Mouse (Mus musculus): ENCODE data around the gene Bcl3.

The Bcl3 gene

DNA sequence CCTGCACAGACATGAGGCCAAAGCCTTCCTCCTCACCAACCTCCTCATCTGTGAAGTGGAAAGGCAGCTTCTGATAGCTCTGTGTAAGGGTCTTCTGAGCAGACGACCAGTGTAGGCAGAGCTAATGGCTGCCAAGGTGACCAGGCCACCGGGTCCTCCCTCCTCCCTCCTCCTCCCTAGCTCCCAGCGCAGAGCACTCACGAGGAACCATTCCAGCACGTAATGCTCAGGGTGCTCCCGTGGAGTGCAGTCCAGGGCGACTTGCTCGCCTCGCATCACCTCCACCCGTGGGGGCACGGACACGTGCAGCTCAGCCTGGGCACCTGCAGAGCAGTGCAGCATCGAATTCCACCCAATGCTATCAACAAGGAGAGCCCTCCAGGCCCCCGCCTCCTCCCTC is 54.3 kb downstream of the Bcl3 start:
- no peak for DNase-seq

DNA sequence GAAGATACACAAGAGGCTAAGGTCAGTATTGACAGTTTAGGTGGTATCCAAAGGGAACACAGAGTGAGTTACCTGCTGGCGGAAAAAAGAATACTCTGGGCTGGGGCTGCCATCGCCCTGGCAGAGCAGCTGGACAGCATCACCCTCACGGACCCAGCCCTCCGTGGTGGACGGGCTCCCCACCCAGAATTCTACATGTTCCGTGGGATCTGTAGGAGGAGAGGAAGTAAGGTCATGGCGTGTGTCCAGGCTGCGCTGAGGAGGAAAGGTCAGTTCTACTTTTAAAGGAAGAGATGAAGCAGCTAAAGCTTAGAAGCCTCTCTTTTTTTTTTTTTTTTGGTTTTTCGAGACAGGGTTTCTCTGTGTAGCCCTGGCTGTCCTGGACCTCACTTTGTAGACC is 58.0 kb downstream of the Bcl3 start:
- no peak for DNase-seq

DNA sequence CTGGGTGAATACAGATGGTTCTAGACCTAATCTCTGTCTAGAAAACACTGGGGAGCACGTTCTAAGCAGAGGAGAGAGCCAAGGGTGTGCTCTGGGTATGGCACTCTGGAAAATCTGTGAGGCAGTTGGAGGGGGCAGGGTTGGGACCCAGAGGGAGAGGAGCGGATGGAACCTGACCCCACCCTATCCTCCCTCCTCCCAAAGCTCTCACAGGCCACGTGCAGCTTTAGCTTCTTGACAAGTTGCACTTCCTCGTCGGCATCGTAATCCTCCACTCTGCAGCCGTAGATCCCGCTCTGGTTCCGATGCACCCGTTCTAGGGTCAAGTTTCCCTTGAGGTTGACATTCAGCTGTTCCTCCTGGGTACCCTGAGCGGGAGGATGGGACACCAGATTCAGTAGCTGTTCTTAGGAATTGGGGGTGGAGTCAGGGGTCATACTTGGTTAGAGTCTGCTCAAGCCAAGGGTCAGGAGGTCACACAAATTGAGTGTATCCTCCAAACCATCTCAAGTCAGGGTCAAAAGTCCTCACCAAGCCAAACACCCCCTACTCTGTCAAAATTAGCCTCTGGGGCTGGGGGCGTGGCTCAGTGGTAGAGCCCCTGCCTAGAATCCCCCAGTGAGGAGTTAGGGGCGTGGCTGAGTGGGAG is 58.6 kb downstream of the Bcl3 start:
- no peak for DNase-seq

DNA sequence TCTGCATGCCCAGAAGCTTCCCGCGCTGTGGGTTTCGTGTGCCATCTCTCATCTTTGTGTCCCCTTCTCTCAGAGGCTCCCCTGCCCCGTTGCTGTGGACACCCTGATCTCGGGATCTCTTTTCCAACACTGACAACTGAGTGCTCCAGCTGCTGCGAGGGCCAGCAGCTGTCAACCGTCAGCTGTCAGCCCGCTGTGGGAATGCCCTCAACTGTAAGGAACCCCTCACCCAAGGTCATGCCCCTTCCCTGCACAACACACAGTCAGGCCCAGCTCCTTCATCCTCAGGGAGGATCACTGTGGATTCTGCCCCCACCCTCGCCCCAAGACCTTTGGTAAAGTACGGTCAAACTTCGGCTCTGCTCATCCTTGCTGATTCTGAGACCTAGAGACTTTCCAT is 60.3 kb downstream of the Bcl3 start:
- no peak for DNase-seq

DNA sequence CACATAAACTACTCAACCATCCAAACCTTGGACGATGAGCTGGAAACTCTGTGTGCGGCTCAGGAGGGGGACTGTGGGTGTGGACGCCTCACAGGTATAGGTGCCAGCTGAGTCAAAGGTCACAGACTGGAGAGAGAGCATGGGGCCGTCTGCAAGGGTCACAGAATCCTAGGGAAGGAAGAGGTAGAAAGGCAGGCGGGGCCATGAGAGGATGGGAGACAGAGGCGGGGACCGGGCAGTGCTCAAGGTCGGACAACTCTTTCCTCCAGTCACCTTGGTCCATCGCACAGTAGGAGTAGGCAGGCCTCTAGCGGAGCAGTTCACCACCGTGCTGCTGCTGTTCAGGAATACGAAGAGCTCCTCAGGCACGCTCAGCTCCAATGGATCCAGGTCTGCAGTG is 62.5 kb downstream of the Bcl3 start:
- DNase-seq, result no peak

DNA sequence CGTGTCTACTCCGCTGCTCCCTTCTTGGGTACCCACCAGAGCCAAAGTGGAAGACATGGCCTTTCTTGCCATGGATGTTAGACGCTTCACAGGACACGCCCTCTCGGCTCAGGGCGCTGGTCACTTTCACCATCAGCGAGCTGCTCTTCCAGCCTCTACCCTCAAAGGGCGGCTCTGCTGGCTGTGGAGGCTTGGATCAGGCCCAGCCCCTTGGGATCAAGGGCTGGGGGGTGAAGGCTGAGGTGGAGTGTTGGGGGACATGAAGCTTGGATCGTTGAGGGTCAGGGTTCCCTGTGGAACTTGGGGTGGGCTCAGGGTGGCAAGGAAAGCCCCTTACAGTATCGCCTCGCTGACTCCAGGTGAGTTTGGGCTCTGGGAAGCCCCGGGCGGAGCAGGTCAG is 63.9 kb downstream of the Bcl3 start:
- DNase-seq, result no peak
